Mouse (Mus musculus) liver, embryonic 12.5 days (tissue): ENCODE data around the gene Usp44. TPM values are rescaled to one million over a fixed set of nuclear protein-coding genes. Genes with fewer than 3 reads are reported as not detected.

ENCODE experiments used
- ATAC-seq: fragments of 200-750 bp; cut with Nextera tagmentation; 2 replicates; pipeline ENCODE4 v1.8.0; 2017; ENCODE audit warnings: moderate number of reproducible peaks, mild to moderate bottlenecking, moderate library complexity
- H3K27ac ChIP-seq: fragments of 300-500 bp; sonication (generic); 2 replicates; pipeline ENCODE4 v1.5.1; 2016; ENCODE audit warnings: mild to moderate bottlenecking
- H3K27me3 ChIP-seq: fragments of 300-500 bp; sonication (generic); replicated peaks from 2 replicates; pipeline ENCODE4 v1.6.1; 2016; ENCODE audit warnings: mild to moderate bottlenecking, moderate library complexity
- H3K36me3 ChIP-seq: fragments of 300-500 bp; sonication (generic); 2 replicates; pipeline ENCODE4 v1.6.1; 2016; ENCODE audit warnings: mild to moderate bottlenecking, moderate library complexity
- H3K4me1 ChIP-seq: fragments of 300-500 bp; sonication (generic); 2 replicates; pipeline ENCODE4 v1.6.1; 2016
- H3K4me2 ChIP-seq: fragments of 300-500 bp; sonication (generic); 2 replicates; pipeline ENCODE4 v1.6.1; 2016; ENCODE audit warnings: mild to moderate bottlenecking, moderate library complexity
- H3K4me3 ChIP-seq: fragments of 300-500 bp; sonication (generic); 2 replicates; pipeline ENCODE4 v1.5.1; 2016; ENCODE audit warnings: mild to moderate bottlenecking, moderate library complexity
- H3K9ac ChIP-seq: fragments of 300-500 bp; sonication (generic); 2 replicates; pipeline ENCODE4 v1.6.1; 2016; ENCODE audit warnings: mild to moderate bottlenecking, moderate library complexity
- H3K9me3 ChIP-seq: fragments of 300-500 bp; sonication (generic); replicated peaks from 2 replicates; pipeline ENCODE4 v1.6.1; 2016; ENCODE audit warnings: mild to moderate bottlenecking, moderate library complexity
- WGBS: fragments of 180-500 bp; shearing (Covaris S2); methylation state at CpG from one replicate; pipeline ENCODE4 v1.1.7; 2016; ENCODE audit not compliant: insufficient replicate concordance; 5-methylcytosine and 5-hydroxymethylcytosine counted together
- polyA plus RNA-seq: library from polyadenylated mRNA; unstranded; fragments of >200 nt; fragmentation: Nextera tagmentation; extraction: Ambion mirVana; gene quantifications from 2 replicates; pipeline ENCODE4 v1.2.1, GENCODE M21; 2016

The Usp44 gene
- polyA plus RNA-seq, 1 experiment from 2014 or later: 5.5 TPM

DNA sequence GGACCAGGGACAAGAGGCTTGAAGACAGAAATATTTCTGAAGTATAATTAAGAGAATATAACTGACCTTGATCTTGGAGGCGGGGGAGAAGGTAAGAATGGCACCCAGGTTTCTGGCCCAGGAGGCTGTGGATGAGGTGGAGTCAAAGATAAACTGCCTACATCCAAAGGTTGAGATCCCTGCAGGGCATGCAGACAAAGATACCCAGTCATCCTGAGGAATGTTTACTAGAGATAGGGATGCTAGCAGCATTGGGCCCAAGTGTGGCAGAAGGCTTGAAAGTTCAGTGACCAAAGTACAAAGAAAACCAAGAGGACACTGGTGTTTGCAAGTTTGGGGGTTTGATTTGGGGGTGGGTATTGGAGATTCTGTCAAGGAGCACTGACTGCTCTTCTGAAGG is 59.7 kb downstream of the Usp44 start:
- 35% methylated on average over 1 of the region's 1 CpGs for WGBS
- Histone ChIP-seq H3K27ac (peak overlapping the region; percentile 98), H3K4me2 (peak overlapping the region; percentile 87), H3K27me3 (no peaks in the 10 kb centered on the region), H3K9me3 (no peaks in the 10 kb centered on the region), H3K4me3 (peak overlapping the region; percentile 98), H3K36me3 (peaks cover 24% of the 10 kb centered on the region), H3K9ac (peak overlapping the region; percentile 98), H3K4me1 (peaks cover 78% of the 10 kb centered on the region)
- peak; percentile 85 for ATAC-seq

- no peak overlapping the region for H3K4me3 ChIP-seq
- WGBS: 53% methylated on average over 4 of the region's 4 CpGs
- no peaks in the 10 kb centered on the region for H3K27me3 ChIP-seq
- H3K9ac ChIP-seq: no peak overlapping the region
- ATAC-seq: peak; percentile 70
- peaks cover 63% of the 10 kb centered on the region for H3K4me1 ChIP-seq
- H3K4me2 ChIP-seq: peak overlapping the region; percentile 23
- peak overlapping the region; percentile 98 for H3K27ac ChIP-seq
- peaks cover 9% of the 10 kb centered on the region for H3K36me3 ChIP-seq
- no peaks in the 10 kb centered on the region for H3K9me3 ChIP-seq
Observed at GRCm38 (mm10) chr10:93892551-93892950, 61.2 kb downstream of the Usp44 start.

DNA sequence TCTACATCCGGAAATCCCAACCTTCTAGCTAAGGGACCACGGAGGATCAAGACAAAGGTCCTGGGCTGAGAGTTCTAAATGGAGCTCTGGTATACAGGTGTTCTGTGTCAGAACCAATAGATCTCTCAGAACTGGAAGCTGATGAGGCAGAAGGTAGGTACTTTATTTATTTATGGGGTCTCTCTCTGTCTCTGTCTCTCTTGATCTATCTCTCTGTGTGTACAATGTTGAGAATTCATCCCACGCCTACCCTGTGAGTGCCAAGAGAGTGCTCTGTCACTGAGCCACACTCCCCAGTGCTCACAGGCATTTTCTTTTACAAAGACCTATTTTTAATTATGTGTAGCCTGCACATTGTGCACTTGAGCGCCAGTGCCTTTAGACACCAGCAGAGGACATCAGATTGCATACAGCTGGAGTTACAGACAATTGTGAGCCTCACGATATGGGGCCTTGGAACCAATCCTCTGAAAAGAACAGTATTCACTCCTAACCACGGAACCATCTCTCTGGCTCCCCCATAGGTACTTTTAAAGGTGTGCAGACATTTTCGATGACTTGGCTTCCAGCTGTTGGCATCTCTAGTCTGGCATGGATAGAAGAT is 65.8 kb downstream of the Usp44 start, which contains the start of gene Metap2:
Metap2 (minus strand) TSS at position 51 of the 604 bp plus-strand sequence.
- Histone ChIP-seq H3K9me3 (no peaks in the 10 kb centered on the region), H3K27ac (no peak within 1 kb of the TSS), H3K4me2 (no peak within 1 kb of the TSS), H3K4me3 (no peak within 1 kb of the TSS), H3K27me3 (peaks cover 13% of the 10 kb centered on the region), H3K9ac (0 out of 2 replicates have a peak within 1 kb of the TSS, but pooled peaks have one; percentile 2), H3K4me1 (peaks cover 39% of the 10 kb centered on the region), H3K36me3 (no peaks in the 10 kb centered on the region)
- no peak for ATAC-seq
- 70% methylated on average over 7 of the region's 7 CpGs for WGBS

DNA sequence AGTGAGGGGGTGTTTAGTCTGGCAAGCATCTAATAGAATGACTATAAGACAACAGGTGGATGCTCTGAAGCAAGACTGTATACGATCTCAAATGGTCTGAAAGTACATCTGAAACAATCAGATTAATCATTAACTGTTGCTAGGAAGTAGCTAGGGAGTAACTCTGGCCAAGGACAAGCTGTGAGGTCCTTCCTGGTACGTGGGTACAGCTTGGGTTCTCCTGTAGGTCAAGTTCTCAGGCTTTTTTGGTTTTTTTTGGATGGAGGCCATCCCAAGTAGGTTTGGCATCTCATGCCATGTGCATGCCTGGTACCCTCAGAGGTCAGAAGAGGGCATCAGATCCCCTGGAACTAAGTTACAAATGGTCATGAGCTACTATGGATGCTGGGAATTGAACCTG is 67.9 kb downstream of the Usp44 start:
- Histone ChIP-seq H3K36me3 (no peaks in the 10 kb centered on the region), H3K9me3 (no peaks in the 10 kb centered on the region), H3K4me3 (no peak overlapping the region), H3K4me2 (no peak overlapping the region), H3K27ac (no peak overlapping the region), H3K9ac (no peak overlapping the region), H3K27me3 (peaks cover 14% of the 10 kb centered on the region), H3K4me1 (peaks cover 27% of the 10 kb centered on the region)
- ATAC-seq: no peak
- WGBS: 52% methylated on average over 2 of the region's 2 CpGs

GRCm38 (mm10) chr10:93899907-93900306 is 68.6 kb downstream of the Usp44 start:
- H3K27ac ChIP-seq: no peak overlapping the region
- H3K4me3 ChIP-seq: no peak overlapping the region
- H3K36me3 ChIP-seq: no peaks in the 10 kb centered on the region
- no peak overlapping the region for H3K4me2 ChIP-seq
- no peak for ATAC-seq
- H3K4me1 ChIP-seq: peaks cover 23% of the 10 kb centered on the region
- H3K9me3 ChIP-seq: no peaks in the 10 kb centered on the region
- peaks cover 14% of the 10 kb centered on the region for H3K27me3 ChIP-seq
- 64% methylated on average over 11 of the region's 11 CpGs for WGBS
- no peak overlapping the region for H3K9ac ChIP-seq

DNA sequence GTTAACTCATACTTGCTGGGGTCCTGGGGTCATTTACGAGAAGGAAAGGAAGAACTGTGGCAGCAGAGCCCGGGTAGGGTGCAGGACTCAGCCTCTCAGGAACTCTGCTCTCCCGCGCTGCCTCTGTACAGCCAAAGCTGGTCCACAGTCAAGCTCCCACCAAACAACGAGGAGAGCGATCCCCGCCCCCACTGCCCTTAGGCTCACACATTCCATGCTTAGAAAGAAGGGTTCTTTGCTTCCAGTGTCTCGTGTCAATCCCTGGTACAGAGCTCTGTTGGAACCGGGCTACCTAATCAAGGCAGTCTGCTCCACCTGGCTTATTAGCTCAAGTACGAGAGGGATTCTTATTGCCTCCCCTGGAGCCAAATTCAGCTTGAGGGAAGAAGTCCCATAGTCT is 76.0 kb downstream of the Usp44 start:
- peaks cover 42% of the 10 kb centered on the region for H3K4me1 ChIP-seq
- no peak overlapping the region for H3K9ac ChIP-seq
- no peaks in the 10 kb centered on the region for H3K27me3 ChIP-seq
- no peaks in the 10 kb centered on the region for H3K36me3 ChIP-seq
- H3K9me3 ChIP-seq: no peaks in the 10 kb centered on the region
- no peak for ATAC-seq
- no peak overlapping the region for H3K27ac ChIP-seq
- no peak overlapping the region for H3K4me3 ChIP-seq
- no peak overlapping the region for H3K4me2 ChIP-seq
- 58% methylated on average over 10 of the region's 10 CpGs for WGBS

Other genes with a start within 250 kb of the Usp44 start
- 121 and 128 TPM in 2 replicates for gene Snrpf, start 241.8 kb upstream of the Usp44 start, polyA plus RNA-seq
- gene Ntn4, start 190.9 kb upstream of the Usp44 start, polyA plus RNA-seq: 0.17 and 0.26 TPM in 2 replicates
- gene Metap2, start 65.5 kb downstream of the Usp44 start, polyA plus RNA-seq: 290 and 301 TPM in 2 replicates
- gene Vezt, start 204.3 kb downstream of the Usp44 start, polyA plus RNA-seq: 13.3 and 16.5 TPM in 2 replicates
- gene Fgd6, start 204.4 kb downstream of the Usp44 start, polyA plus RNA-seq: 3.5 and 3.7 TPM in 2 replicates